Mouse (Mus musculus): ENCODE results near the gene Ifrd2.

DNA sequence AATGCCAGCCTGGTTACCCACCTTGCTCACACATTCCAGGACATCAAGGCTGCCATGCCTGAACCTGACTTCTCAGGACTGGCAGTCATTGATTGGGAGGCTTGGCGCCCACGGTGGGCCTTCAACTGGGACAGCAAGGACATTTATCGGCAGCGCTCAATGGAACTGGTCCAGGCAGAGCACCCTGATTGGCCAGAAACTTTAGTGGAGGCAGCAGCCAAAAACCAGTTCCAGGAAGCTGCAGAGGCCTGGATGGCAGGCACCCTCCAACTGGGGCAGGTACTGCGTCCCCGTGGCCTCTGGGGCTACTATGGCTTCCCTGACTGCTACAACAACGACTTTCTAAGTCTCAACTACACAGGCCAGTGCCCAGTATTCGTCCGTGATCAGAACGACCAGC lies 9.6 kb upstream of the Ifrd2 start:
- TF ChIP-seq CTCF (IDR thresholded peaks at IDR 0.05; ENCODE audit: borderline replicate concordance, control insufficient read depth, extremely low read depth, insufficient read depth, low read length, poor library complexity) (no peak), POLR2A (IDR thresholded peaks at IDR 0.05; ENCODE audit: control insufficient read depth, extremely low read depth, insufficient read depth, low read length, poor library complexity) (no peak)

Data from thymus, adult 2 months (tissue).